Mouse (Mus musculus): ENCODE results near the gene Hlcs. TPM values are rescaled to one million over a fixed set of nuclear protein-coding genes. Genes with fewer than 3 reads are reported as not detected.

Hlcs gene
- polyA plus RNA-seq, 1 experiment: 7.8 TPM

- Histone ChIP-seq H3K4me3 (ENCODE audit: control insufficient read depth, insufficient read depth, low read length) (no peak overlapping the region), H3K27ac (ENCODE audit: control insufficient read depth, insufficient read depth, low read length) (no peak overlapping the region), H3K4me1 (replicated peaks; ENCODE audit: control insufficient read depth, insufficient read depth, low read length) (peaks cover 10% of the 10 kb centered on the region), H3K36me3 (ENCODE audit: control insufficient read depth, insufficient read depth, low read length) (no peaks in the 10 kb centered on the region), H3K27me3 (ENCODE audit: control insufficient read depth, insufficient read depth, low read length) (peaks cover 3% of the 10 kb centered on the region; the same call in 1 of the 2 replicates)
- no peak for DNase-seq
- WGBS: 61% methylated on average over 4 of the region's 4 CpGs
- TF ChIP-seq POLR2A (IDR thresholded peaks at IDR 0.05; ENCODE audit: control insufficient read depth, extremely low read depth, insufficient read depth, low read length, poor library complexity): no peak
- no peak for TF ChIP-seq CTCF (IDR thresholded peaks at IDR 0.05; ENCODE audit: borderline replicate concordance, control insufficient read depth, extremely low read depth, insufficient read depth, low read length, poor library complexity)
Observed at GRCm38 (mm10) chr16:94299210-94299609, 14.2 kb downstream of the Hlcs start.

DNA sequence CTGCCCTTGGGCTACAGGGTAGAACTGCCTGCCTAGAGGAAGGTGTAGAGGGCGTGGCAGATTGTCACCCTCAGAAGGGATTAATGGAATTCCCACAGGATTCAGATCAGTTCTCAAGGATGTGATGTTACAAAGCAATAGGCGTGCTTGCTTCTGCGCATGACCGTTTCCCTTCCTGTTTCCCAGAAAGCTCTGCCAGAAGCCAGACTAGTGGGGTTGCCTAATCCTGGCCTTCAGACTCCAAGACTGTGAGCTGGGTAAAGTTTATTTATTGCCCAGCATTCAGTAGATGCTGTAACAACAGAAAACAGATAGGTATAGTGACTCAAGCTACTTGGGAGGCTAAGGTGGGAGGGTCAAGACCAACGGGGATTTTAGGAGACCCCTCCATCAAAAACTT, 15.3 kb downstream of the Hlcs start:
- Histone ChIP-seq H3K36me3 (ENCODE audit: control insufficient read depth, insufficient read depth, low read length) (no peaks in the 10 kb centered on the region), H3K27ac (ENCODE audit: control insufficient read depth, insufficient read depth, low read length) (no peak overlapping the region), H3K4me1 (replicated peaks; ENCODE audit: control insufficient read depth, insufficient read depth, low read length) (peaks cover 8% of the 10 kb centered on the region), H3K27me3 (ENCODE audit: control insufficient read depth, insufficient read depth, low read length) (peaks cover under 1% of the 10 kb centered on the region; the same call in 1 of the 2 replicates), H3K4me3 (ENCODE audit: control insufficient read depth, insufficient read depth, low read length) (no peak overlapping the region)
- TF ChIP-seq CTCF (IDR thresholded peaks at IDR 0.05; ENCODE audit: borderline replicate concordance, control insufficient read depth, extremely low read depth, insufficient read depth, low read length, poor library complexity) (no peak), POLR2A (IDR thresholded peaks at IDR 0.05; ENCODE audit: control insufficient read depth, extremely low read depth, insufficient read depth, low read length, poor library complexity) (no peak)
- DNase-seq: no peak
- 95% methylated on average over 5 of the region's 5 CpGs for WGBS

DNA sequence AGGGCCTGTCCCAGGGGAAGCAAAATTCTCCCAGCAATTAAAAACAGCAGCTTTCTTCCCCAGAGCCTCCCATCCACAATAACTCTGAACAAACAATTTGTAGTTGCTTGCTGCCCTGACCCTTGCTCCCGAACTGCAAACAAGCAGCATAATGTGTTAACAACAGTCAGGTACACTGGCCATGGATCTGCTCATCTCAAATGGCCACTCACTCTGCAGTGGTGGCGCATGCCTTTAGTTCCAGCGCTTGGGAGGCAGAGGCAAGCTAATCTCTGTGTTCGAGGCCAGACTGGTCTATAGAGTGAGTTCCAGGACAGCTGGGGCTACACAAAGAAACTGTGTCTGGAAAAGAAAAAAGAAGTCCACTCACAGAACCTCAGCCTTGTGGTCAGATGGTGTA, 22.2 kb downstream of the Hlcs start:
- TF ChIP-seq CTCF (IDR thresholded peaks at IDR 0.05; ENCODE audit: borderline replicate concordance, control insufficient read depth, extremely low read depth, insufficient read depth, low read length, poor library complexity) (no peak), POLR2A (IDR thresholded peaks at IDR 0.05; ENCODE audit: control insufficient read depth, extremely low read depth, insufficient read depth, low read length, poor library complexity) (no peak)

DNA sequence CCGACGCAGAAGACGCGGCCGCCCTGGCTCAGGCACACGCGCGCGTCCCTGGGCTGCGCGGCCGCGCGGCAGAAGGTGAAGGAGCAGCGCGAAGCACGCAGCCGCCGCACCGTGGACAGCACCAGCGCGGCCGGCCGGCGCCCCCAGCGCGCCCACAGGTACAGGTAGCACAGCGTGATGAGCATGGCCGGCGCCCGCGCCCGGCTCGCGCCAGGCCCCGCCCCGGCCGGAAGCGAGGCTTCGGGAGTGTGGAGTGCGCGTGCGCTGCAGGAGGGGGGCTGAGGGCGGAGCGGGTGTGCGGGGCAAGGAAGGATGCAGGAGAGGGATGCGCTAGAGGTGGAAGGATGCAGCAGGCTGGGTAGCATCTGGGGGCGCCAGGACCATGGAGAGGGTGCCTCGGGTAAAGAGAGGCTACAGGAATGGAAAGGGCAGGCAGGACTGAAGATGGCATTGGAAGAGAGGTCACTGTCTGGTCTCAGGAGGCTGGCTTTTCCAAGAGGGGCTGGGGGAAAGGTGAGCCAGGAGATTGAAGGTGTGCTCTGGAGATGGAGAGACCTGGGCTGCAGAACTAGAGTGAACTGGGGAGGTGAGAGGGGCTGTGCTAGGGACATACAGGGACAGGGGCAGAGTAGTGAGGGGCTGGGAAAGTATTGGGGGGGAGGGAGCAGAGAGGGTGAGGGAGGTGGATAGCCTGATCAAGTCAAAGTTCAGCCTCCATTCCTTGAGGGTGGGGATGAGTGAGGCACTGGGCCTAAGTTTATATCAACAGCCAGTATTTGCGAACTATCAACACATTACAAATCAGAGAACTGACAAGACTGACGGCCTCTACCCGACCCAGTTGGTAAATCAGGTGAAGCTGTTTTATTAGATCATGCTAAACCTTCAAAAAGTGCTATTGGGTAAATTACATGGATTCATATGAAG, 23.0 kb downstream of the Hlcs start:
- Histone ChIP-seq H3K4me3 (ENCODE audit: control insufficient read depth, insufficient read depth, low read length) (peak overlapping the region; percentile 70), H3K27me3 (ENCODE audit: control insufficient read depth, insufficient read depth, low read length) (no peaks in the 10 kb centered on the region), H3K36me3 (ENCODE audit: control insufficient read depth, insufficient read depth, low read length) (no peaks in the 10 kb centered on the region), H3K27ac (ENCODE audit: control insufficient read depth, insufficient read depth, low read length) (no peak overlapping the region), H3K4me1 (replicated peaks; ENCODE audit: control insufficient read depth, insufficient read depth, low read length) (peaks cover 8% of the 10 kb centered on the region)
- DNase-seq: peak; percentile 88
- 6% methylated on average over 52 of the region's 52 CpGs for WGBS
- TF ChIP-seq POLR2A (IDR thresholded peaks at IDR 0.05; ENCODE audit: control insufficient read depth, extremely low read depth, insufficient read depth, low read length, poor library complexity) (peak; percentile 74; the same call in 1 of the 2 replicates), CTCF (IDR thresholded peaks at IDR 0.05; ENCODE audit: borderline replicate concordance, control insufficient read depth, extremely low read depth, insufficient read depth, low read length, poor library complexity) (no peak)

More for the DNA sequence above, 22.2 kb downstream of the Hlcs start:
- 87% methylated on average over 4 of the region's 4 CpGs for WGBS
- Histone ChIP-seq H3K36me3 (ENCODE audit: control insufficient read depth, insufficient read depth, low read length) (no peaks in the 10 kb centered on the region), H3K4me1 (replicated peaks; ENCODE audit: control insufficient read depth, insufficient read depth, low read length) (peaks cover 8% of the 10 kb centered on the region), H3K27me3 (ENCODE audit: control insufficient read depth, insufficient read depth, low read length) (no peaks in the 10 kb centered on the region), H3K27ac (ENCODE audit: control insufficient read depth, insufficient read depth, low read length) (no peak overlapping the region), H3K4me3 (ENCODE audit: control insufficient read depth, insufficient read depth, low read length) (no peak overlapping the region)
- no peak for DNase-seq

DNA sequence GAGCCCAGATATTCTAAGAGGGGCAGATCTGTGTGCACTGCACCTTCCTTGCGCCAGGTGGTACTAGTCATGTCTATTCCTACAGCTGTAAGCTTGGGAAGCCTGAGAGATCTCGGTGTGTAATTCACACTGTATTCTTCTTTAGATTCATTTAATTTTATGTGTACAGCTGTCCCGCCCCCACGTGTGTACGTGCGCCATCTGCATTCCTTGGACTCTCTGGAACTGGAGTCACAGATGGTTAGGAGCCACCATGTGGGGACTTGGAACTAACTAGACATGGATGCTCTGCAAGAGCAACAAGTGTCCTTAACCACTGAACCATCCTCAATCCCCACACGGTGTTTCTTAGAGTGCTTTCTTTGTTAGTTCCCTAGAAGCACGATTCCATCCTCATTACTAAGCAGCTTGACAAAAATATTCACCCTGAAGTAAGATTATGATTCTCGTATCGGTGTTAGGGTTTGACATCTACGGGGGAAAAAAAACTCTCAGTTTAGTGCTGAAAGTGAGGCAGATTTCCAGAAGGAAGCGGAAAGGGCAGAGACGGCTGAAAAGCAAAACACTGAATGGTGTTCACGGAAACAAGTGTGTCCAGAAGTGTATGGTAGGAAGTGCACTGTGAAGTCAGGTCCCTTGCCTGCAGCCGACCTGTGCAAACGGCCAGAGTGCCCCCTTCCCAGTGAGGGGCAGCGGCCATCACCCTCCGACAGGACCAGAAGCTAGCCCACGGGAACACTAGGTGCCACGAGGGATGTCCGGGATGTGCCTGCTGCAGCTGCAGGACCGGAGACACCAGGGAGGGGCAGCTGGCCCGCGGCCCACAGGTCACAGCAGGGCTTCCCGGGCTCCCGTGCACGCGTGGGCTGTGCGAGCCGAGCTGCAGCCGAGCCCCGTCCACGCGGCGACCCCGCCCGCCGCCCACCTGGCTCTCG, 24.0 kb downstream of the Hlcs start:
- TF ChIP-seq POLR2A (IDR thresholded peaks at IDR 0.05; ENCODE audit: control insufficient read depth, extremely low read depth, insufficient read depth, low read length, poor library complexity) (no peak), CTCF (IDR thresholded peaks at IDR 0.05; ENCODE audit: borderline replicate concordance, control insufficient read depth, extremely low read depth, insufficient read depth, low read length, poor library complexity) (no peak)
- Histone ChIP-seq H3K4me3 (ENCODE audit: control insufficient read depth, insufficient read depth, low read length) (peak overlapping the region; percentile 70), H3K36me3 (ENCODE audit: control insufficient read depth, insufficient read depth, low read length) (no peaks in the 10 kb centered on the region), H3K27ac (ENCODE audit: control insufficient read depth, insufficient read depth, low read length) (no peak overlapping the region), H3K4me1 (replicated peaks; ENCODE audit: control insufficient read depth, insufficient read depth, low read length) (peaks cover 8% of the 10 kb centered on the region), H3K27me3 (ENCODE audit: control insufficient read depth, insufficient read depth, low read length) (no peaks in the 10 kb centered on the region)
- 15% methylated on average over 39 of the region's 39 CpGs for WGBS
- no peak for DNase-seq

DNA sequence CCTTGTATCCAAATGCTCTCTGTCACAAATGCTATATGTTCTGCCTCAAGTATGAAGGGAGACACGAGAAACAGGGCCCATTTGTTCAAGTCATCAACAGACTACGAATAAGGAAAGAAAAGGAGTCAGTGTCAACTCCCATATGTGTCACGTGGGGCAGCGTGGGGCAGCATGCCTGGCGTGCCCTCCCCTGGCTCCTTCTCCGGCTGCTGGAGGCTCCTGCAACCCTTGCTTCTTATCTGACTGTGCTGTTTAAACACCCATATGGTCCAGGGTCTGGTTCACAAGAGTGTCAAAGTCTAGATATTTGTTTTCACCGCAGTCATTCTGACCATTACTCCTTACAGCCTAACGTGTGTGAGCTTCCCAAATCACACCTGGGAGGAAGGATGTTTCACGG, 25.5 kb downstream of the Hlcs start:
- WGBS: 95% methylated on average over 9 of the region's 9 CpGs
- Histone ChIP-seq H3K36me3 (ENCODE audit: control insufficient read depth, insufficient read depth, low read length) (no peaks in the 10 kb centered on the region), H3K4me3 (ENCODE audit: control insufficient read depth, insufficient read depth, low read length) (no peak overlapping the region), H3K27ac (ENCODE audit: control insufficient read depth, insufficient read depth, low read length) (no peak overlapping the region), H3K27me3 (ENCODE audit: control insufficient read depth, insufficient read depth, low read length) (no peaks in the 10 kb centered on the region), H3K4me1 (replicated peaks; ENCODE audit: control insufficient read depth, insufficient read depth, low read length) (peaks cover 8% of the 10 kb centered on the region)
- DNase-seq: no peak
- TF ChIP-seq POLR2A (IDR thresholded peaks at IDR 0.05; ENCODE audit: control insufficient read depth, extremely low read depth, insufficient read depth, low read length, poor library complexity) (no peak), CTCF (IDR thresholded peaks at IDR 0.05; ENCODE audit: borderline replicate concordance, control insufficient read depth, extremely low read depth, insufficient read depth, low read length, poor library complexity) (no peak)

All from thymus, adult 2 months (tissue).